Mouse (Mus musculus) myocyte (in vitro differentiated cells): Measurements from ENCODE around the gene Golt1a.

Source experiments
- MYOD1 ChIP-seq, 3 experiments: IDR thresholded peaks; one replicate each; pipeline ENCODE4 v1.6.1; 2011; ENCODE audit warnings: control low read depth in 2 of 3, low read depth in 2 of 3, mild to moderate bottlenecking in 2 of 3, moderate library complexity in 1 of 3; ENCODE audit not compliant: insufficient read length in 2 of 3, control insufficient read depth in 1 of 3
- MYOG ChIP-seq, 3 experiments: IDR thresholded peaks; one replicate each; pipeline ENCODE4 v1.6.1; 2011; ENCODE audit warnings: control low read depth in 2 of 3, low read depth in 2 of 3, mild to moderate bottlenecking in 2 of 3; ENCODE audit not compliant: insufficient read length in 2 of 3, control insufficient read depth in 1 of 3, insufficient read depth in 1 of 3
- TCF12 ChIP-seq: IDR thresholded peaks from one replicate; pipeline ENCODE4 v1.6.1; 2011; ENCODE audit warnings: mild to moderate bottlenecking, control low read depth; ENCODE audit not compliant: poor library complexity, insufficient read depth, severe bottlenecking

DNA sequence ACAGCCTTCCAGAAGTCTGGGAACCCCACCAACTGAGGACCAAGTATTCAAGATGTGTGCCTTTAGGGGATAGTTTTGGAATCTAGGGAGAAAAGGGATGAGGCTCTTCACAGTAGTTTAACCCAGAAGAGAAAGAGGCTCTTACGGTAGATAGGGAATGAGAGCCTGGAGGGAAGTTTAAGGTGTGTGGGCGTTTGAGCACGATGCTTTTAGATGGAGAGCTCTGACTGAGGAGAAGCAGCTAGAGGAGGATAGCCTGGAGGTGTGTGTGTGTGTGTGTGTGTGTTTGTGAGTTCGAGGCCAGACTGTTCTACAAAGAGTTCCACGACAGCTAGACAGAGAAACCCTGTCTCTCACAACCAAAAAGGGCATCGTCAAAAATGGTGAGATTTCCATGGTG is 47.0 kb upstream of the Golt1a start:
- TF ChIP-seq MYOG (IDR thresholded peaks at IDR 0.05; ENCODE audit: control insufficient read depth in 1 of 3, insufficient read depth in 1 of 3, insufficient read length in 2 of 3, low read depth in 2 of 3): no peak
- TF ChIP-seq MYOD1 (IDR thresholded peaks at IDR 0.05; ENCODE audit: control insufficient read depth in 1 of 3, insufficient read length in 2 of 3, low read depth in 2 of 3): no peak
- TF ChIP-seq TCF12: no peak
